Mouse (Mus musculus): ENCODE results near the gene Vmn2r52. TPM values are rescaled to one million over a fixed set of nuclear protein-coding genes. Genes with fewer than 3 reads are reported as not detected.
"Not testable (repeated sequence)": the region's sequence is repeated elsewhere in the genome, so short reads cannot be mapped to it uniquely, and the experiment has no call there.

Gene Vmn2r52
- polyA plus RNA-seq (2012; rRNA removed): not detected in 2 replicates

GRCm38 (mm10) chr7:10176473-10176872 lies at the start of gene Vmn2r52:
TSS of gene Vmn2r52 (minus strand) at chr7:10176573.
- Histone ChIP-seq H3K27ac (ENCODE audit: insufficient read depth, low read length) (no peak within 1 kb of the TSS), H3K4me3 (ENCODE audit: insufficient read depth, low read length) (no peak within 1 kb of the TSS), H3K4me1 (ENCODE audit: control insufficient read depth, insufficient read depth, low read length) (no peaks in the 10 kb centered on the region)
- TF ChIP-seq POLR2A (IDR thresholded peaks at IDR 0.05; ENCODE audit: extremely low read depth, insufficient read depth, low read length) (no peak), CTCF (IDR thresholded peaks at IDR 0.05; ENCODE audit: extremely low read depth, insufficient read depth, low read length) (no peak)

GRCm38 (mm10) chr7:10105641-10106040 lies 70.7 kb downstream of the Vmn2r52 start, which contains the start of gene Vmn2r51:
TSS of gene Vmn2r51 (minus strand) at chr7:10105741.
- H3K27ac ChIP-seq (ENCODE audit: insufficient read depth, low read length); H3K4me1 ChIP-seq (ENCODE audit: control insufficient read depth, insufficient read depth, low read length); H3K4me3 ChIP-seq (ENCODE audit: insufficient read depth, low read length): not testable (repeated sequence)

Other genes starting within 250 kb of the Vmn2r52 start
- not detected in 2 replicates for gene Vmn2r48, start 223.0 kb downstream of the Vmn2r52 start, polyA plus RNA-seq (2012; rRNA removed)
- not detected in 2 replicates for gene Vmn2r49, start 184.3 kb downstream of the Vmn2r52 start, polyA plus RNA-seq (2012; rRNA removed)
- gene Vmn2r50, start 123.3 kb downstream of the Vmn2r52 start, polyA plus RNA-seq (2012; rRNA removed): not detected in 2 replicates
- not detected in 2 replicates for gene Vmn2r51, start 70.8 kb downstream of the Vmn2r52 start, polyA plus RNA-seq (2012; rRNA removed)
- not detected in 2 replicates for gene Vmn1r66, start 101.4 kb upstream of the Vmn2r52 start, polyA plus RNA-seq (2012; rRNA removed)